Mouse (Mus musculus): ENCODE results near the gene Bsnd.

The Bsnd gene

GRCm38 (mm10) chr4:106483215-106483727, 8.8 kb downstream of the Bsnd start:
- DNase-seq (ENCODE audit: low spot score in 2 of 2): no peak

GRCm38 (mm10) chr4:106480545-106480944, 11.5 kb downstream of the Bsnd start:
- DNase-seq (ENCODE audit: low spot score in 2 of 2): no peak

DNA sequence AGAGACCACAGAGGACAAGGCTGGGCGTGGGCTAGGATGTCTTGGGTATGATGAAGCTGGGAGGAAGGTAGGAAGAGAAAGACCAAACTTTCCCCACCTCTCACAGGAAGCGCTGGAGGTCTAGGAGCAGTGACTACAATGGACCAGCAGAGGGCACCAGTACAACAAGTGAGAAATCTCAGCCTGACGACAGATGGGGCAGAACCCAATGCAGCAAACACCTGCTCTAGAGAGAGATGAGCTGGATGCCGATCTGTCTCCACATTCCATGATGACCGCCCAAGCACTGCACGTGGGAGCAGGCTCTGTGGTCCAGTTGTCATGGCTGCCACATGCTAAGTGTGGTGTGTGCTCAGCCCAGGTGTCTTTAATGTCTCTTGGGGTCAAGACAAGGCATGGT, 17.8 kb downstream of the Bsnd start:
- peak in 1 of 2 experiments; percentile 44 for DNase-seq (ENCODE audit: low spot score in 2 of 2)

DNA sequence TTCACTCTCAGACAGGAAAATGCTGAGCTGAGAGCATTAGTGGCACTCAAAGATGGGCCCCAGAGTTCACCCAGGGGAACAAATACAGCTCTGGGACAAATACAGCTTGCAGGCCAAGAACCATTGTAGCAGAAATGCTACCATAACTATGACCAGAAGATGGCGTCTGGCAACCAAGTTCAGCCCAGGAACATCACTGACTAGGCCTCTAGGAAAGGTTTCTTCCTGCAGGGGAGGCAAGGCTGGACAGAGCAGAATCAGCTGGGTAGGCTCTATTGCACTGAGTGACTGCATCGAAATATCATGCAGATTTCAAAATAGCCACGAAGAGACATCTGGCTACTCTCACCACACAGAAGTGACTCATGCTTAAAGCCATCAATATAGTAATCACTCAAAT, 19.7 kb downstream of the Bsnd start:
- peak; percentile 5 to 23 for DNase-seq (ENCODE audit: low spot score in 2 of 2)

- no peak for DNase-seq (ENCODE audit: low spot score in 2 of 2)
These were observed 21.2 kb downstream of the Bsnd start for GRCm38 (mm10) chr4:106470921-106471320.

DNA sequence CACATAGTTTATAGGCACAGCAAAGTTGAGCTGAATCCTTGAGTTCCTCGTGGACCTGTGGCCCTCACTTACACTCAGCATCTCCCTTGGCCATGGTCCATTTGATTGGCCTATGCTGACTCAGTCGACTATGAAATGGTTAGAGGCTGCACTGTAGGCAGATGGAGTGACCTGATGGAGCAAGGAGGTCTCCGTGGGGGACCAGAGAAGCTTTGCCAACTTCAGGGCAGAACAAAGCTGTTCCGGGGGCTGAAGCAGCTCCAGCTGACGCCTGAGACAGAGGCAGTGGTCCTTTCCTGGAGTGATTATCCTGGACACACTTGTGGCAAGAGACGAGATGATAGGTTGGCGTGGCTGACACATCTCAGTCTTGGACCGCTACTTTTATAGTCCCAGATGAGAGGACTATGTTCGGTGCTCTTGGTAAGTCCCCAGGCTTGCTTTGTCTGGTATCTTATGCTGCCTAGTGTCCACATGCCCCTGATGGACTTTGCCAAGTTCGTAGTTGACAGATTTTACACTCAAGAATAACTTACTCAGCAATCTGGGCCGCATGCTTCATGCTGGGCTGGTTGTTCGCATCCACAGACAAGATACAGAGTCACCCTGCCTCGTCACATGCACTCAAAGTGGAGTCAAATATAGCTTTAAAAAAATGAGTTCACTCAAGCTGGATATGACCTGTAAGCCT, 24.5 kb downstream of the Bsnd start:
- no peak for DNase-seq (ENCODE audit: low spot score in 2 of 2)

DNA sequence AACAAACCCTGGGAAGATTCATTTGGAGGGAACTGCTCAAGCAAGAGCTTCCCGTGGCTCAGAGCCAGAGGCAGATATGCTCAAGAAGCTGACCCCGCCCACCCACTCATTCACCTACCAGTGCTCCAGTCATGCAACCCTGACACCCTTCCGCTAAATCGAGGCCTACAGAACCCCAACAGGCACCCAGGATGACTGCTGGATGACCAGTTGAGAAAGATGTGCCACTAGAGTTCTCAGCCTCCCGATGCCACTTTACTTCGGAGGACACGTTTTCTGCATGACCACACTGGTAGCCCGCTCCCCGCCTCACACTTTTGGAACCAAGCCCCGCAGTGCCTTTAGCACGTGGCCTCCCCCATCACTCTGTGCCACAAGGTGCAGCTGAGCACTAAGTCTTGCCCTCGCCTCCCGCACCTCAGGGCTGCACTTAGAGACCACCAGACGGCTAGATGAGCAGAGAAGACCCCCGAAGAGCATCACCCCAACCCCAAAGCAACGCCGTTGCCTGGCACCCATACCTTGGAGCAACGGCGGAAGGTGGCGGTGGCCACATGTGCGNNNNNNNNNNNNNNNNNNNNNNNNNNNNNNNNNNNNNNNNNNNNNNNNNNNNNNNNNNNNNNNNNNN, 28.8 kb downstream of the Bsnd start:
- DNase-seq (ENCODE audit: low spot score in 2 of 2): no peak

- DNase-seq (ENCODE audit: low spot score in 2 of 2): no peak
These were observed 29.6 kb downstream of the Bsnd start for GRCm38 (mm10) chr4:106462524-106462923.

GRCm38 (mm10) chr4:106462016-106462415, 30.1 kb downstream of the Bsnd start:
- DNase-seq (ENCODE audit: low spot score in 2 of 2): no peak

GRCm38 (mm10) chr4:106454541-106454940, 37.5 kb downstream of the Bsnd start:
- no peak for DNase-seq (ENCODE audit: low spot score in 2 of 2)

GRCm38 (mm10) chr4:106453516-106453915, 38.6 kb downstream of the Bsnd start:
- DNase-seq (ENCODE audit: low spot score in 2 of 2): no peak

DNA sequence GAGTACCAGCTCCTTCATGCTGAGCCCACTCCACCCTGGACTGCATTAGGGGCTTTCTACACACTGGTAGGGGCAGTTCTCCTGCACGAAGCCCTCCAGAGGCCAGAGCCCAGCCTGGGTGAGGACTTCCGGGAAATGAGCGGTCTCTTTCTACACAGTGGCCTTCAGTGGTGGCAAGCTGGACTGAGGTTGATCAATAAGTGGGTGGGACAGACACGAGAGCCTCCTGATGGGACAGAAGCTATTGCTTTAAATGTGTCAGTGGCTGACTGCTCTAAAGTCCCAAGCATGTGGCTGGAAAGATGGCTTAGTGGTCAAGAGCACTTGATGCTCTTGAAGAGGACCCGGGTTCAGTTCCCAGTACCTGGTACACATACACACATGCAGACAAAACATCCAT, 39.0 kb downstream of the Bsnd start:
- no peak for DNase-seq (ENCODE audit: low spot score in 2 of 2)

DNA sequence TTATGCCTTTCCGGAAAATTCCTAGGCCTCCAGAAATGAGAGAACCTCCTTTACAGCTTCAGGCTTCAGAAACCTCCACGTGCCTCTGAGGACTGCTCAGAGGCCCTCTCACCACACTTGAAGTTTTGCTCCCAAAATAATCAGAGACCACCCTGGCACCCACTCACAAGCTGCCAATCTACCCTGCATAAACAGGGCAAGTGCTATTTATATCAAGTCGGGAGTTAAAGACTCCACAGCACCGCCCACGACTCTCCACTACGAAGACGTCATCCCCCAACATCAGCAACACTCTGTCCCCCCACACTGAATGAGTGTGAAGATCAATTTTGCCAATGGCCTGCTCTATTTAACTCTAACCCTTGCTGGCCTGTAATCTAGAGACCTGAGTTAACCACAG, 39.7 kb downstream of the Bsnd start:
- DNase-seq (ENCODE audit: low spot score in 2 of 2): no peak

DNA sequence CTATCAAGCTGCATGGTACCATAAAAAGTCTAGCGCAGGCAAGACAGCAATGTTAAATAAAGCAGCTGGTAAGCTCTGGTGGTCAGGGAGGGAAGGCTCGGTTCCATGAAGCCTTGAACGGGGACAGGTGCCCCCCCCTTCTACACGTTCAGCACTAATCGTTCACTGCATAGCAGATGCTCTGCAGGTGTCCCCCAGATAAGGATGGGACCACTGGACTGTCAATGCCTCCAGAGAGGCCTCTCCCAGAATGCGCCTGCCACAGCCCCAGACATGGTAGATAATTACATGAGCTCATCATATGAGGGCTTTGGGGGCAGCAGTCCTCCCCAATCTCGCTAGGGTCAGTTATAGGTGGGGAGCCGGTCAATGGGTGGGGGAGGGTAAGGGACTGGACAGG, 42.8 kb downstream of the Bsnd start:
- DNase-seq (ENCODE audit: low spot score in 2 of 2): no peak

DNA sequence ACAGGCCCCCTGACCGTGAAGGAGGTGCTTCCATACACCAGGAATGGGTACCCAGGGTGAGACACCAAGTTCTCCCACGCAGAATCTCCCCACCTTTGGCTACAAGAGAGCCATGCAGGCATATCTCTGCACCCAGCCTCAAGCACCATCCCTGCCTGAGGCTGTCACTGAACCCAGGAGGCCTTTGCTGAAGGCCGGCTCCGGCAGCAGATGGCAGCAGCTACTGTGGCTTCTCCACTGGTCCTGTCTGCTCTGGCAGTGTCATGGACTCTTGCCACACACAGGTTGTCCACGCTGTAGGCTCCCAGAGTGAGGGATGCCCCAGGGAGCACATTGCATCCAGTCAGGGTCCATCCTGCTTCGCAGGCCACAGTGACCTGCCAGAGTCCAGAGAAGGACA, 48.9 kb downstream of the Bsnd start:
- no peak for DNase-seq (ENCODE audit: low spot score in 2 of 2)

- no peak for DNase-seq (ENCODE audit: low spot score in 2 of 2)
These were observed 53.3 kb downstream of the Bsnd start for GRCm38 (mm10) chr4:106438763-106439162.

GRCm38 (mm10) chr4:106437207-106437606, 54.9 kb downstream of the Bsnd start:
- DNase-seq (ENCODE audit: low spot score in 2 of 2): no peak

DNA sequence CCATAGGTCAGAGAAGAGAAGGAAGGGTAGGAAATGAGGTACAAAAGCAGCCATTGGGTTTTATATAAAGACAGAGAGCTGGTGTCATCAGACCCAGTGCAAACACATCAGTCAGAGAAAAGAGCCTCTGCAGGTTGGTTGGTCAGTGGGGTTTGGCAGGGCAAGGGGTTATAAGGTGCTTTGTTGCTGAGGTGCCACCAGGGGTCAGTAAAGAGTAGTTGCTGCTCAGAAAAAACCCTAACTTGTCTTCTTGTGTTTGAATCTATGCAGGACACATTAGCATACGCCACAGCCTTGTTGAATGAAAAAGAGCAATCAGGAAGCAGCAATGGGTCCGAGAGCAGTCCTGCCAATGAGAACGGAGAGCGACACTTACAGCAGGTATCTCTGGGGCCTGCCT, 55.6 kb downstream of the Bsnd start:
- DNase-seq (ENCODE audit: low spot score in 2 of 2): no peak

- DNase-seq (ENCODE audit: low spot score in 2 of 2): no peak
These were observed 56.7 kb downstream of the Bsnd start for GRCm38 (mm10) chr4:106435426-106435825.
